Mouse (Mus musculus): ENCODE data around the gene March4. TPM values are rescaled to one million over a fixed set of nuclear protein-coding genes. Genes with fewer than 3 reads are reported as not detected.

March4 gene
- polyA plus RNA-seq, 1 experiment, result not detected

DNA sequence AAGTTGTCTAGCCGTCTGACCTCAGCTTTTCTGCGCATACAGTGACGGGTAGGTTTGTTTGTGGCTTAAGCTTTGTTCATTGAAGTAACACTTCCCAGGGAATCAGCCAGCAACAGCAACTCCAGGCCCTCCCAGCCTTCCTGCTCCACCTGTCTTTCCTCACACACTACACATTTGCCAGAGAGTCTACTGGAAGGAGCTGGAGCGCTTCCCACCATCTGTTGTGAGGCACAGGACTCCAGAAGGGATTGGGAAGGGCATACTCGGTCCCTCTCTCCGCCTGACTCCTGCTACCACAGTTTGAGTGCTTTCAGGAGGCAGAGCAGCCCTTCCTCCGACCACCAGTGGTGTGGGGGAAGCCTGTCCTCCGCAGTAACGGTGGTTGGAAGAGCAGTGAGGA is 136.1 kb downstream of the March4 start:
- no peak for TF ChIP-seq CTCF (IDR thresholded peaks at IDR 0.05; ENCODE audit: insufficient read depth, low read depth, low read length)
- H3K4me3 ChIP-seq (ENCODE audit: insufficient read depth, low read depth, low read length), result no peak overlapping the region
- no peaks in the 10 kb centered on the region for H3K4me1 ChIP-seq (ENCODE audit: control insufficient read depth, insufficient read depth, low read length)
- WGBS, result 90% methylated on average over 9 of the region's 9 CpGs
- H3K27ac ChIP-seq (ENCODE audit: insufficient read depth, low read depth, low read length), result no peak overlapping the region

- H3K27ac ChIP-seq (ENCODE audit: insufficient read depth, low read depth, low read length), result no peak overlapping the region
- WGBS, result 90% methylated on average over 8 of the region's 8 CpGs
- no peaks in the 10 kb centered on the region for H3K4me1 ChIP-seq (ENCODE audit: control insufficient read depth, insufficient read depth, low read length)
- H3K4me3 ChIP-seq (ENCODE audit: insufficient read depth, low read depth, low read length), result no peak overlapping the region
- TF ChIP-seq CTCF (IDR thresholded peaks at IDR 0.05; ENCODE audit: insufficient read depth, low read depth, low read length) (no peak), POLR2A (IDR thresholded peaks at IDR 0.05; ENCODE audit: insufficient read depth, low read depth, low read length) (no peak)
Observed at GRCm38 (mm10) chr1:72399720-72400401, 136.9 kb downstream of the March4 start.

GRCm38 (mm10) chr1:72390420-72390819 is 146.3 kb downstream of the March4 start:
- Histone ChIP-seq H3K4me1 (ENCODE audit: control insufficient read depth, insufficient read depth, low read length) (no peaks in the 10 kb centered on the region), H3K27ac (ENCODE audit: insufficient read depth, low read depth, low read length) (no peak overlapping the region), H3K4me3 (ENCODE audit: insufficient read depth, low read depth, low read length) (no peak overlapping the region)
- WGBS, result 76% methylated on average over 4 of the region's 4 CpGs
- TF ChIP-seq CTCF (IDR thresholded peaks at IDR 0.05; ENCODE audit: insufficient read depth, low read depth, low read length), result no peak
- TF ChIP-seq POLR2A (IDR thresholded peaks at IDR 0.05; ENCODE audit: insufficient read depth, low read depth, low read length), result no peak

DNA sequence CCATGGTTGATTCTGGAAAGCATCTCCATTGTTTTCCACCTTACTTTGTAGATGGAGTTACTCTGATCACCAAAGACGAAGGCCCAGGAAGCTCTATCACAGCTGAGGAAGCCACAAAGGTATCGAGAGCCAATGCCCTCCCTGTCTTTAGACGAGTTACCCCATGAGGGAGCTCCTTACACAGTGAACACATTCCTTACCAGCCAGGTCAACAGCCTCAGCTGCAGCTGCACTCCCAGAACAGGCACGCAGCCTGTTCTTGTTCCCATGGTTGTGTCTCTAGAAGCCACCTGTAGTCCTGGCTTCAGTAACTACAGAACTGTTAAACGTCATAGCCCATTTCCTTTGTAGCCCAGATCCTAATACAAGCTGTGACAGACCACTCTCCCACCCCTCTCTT is 153.1 kb downstream of the March4 start:
- no peak overlapping the region for H3K4me3 ChIP-seq (ENCODE audit: insufficient read depth, low read depth, low read length)
- WGBS, result 56% methylated on average over 5 of the region's 5 CpGs

DNA sequence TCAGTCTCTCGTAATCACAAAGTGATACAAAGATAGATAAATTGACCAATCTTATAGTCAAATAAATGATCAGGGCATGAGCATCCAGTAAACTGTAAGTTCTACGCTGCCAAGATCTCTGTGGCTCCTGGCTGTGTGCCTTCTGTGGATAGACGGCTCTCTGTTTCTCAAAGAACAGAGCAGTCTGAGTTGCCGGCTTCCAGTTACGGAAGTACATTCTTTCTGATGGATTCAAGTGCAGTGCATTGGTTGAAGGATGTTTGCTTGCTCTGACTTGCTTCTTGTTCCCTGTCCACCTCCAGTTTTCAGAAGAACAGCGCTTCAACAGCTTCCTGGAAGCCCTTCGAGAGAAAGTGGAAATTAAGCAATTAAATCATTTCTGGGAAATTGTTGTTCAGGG is 153.7 kb downstream of the March4 start:
- Histone ChIP-seq H3K4me1 (ENCODE audit: control insufficient read depth, insufficient read depth, low read length) (no peaks in the 10 kb centered on the region), H3K4me3 (ENCODE audit: insufficient read depth, low read depth, low read length) (no peak overlapping the region), H3K27ac (ENCODE audit: insufficient read depth, low read depth, low read length) (no peak overlapping the region)
- 75% methylated on average over 7 of the region's 7 CpGs for WGBS
- TF ChIP-seq CTCF (IDR thresholded peaks at IDR 0.05; ENCODE audit: insufficient read depth, low read depth, low read length) (no peak), POLR2A (IDR thresholded peaks at IDR 0.05; ENCODE audit: insufficient read depth, low read depth, low read length) (no peak)

More for the DNA sequence above, 153.1 kb downstream of the March4 start:
- H3K27ac ChIP-seq (ENCODE audit: insufficient read depth, low read depth, low read length), result no peak overlapping the region
- TF ChIP-seq CTCF (IDR thresholded peaks at IDR 0.05; ENCODE audit: insufficient read depth, low read depth, low read length), result no peak
- no peak for TF ChIP-seq POLR2A (IDR thresholded peaks at IDR 0.05; ENCODE audit: insufficient read depth, low read depth, low read length)
- no peaks in the 10 kb centered on the region for H3K4me1 ChIP-seq (ENCODE audit: control insufficient read depth, insufficient read depth, low read length)

- H3K4me3 ChIP-seq (ENCODE audit: insufficient read depth, low read depth, low read length), result no peak overlapping the region
- no peaks in the 10 kb centered on the region for H3K4me1 ChIP-seq (ENCODE audit: control insufficient read depth, insufficient read depth, low read length)
- WGBS, result 99% methylated on average over 3 of the region's 3 CpGs
- no peak overlapping the region for H3K27ac ChIP-seq (ENCODE audit: insufficient read depth, low read depth, low read length)
- TF ChIP-seq POLR2A (IDR thresholded peaks at IDR 0.05; ENCODE audit: insufficient read depth, low read depth, low read length) (no peak), CTCF (IDR thresholded peaks at IDR 0.05; ENCODE audit: insufficient read depth, low read depth, low read length) (no peak)
Observed at GRCm38 (mm10) chr1:72380544-72380943, 156.2 kb downstream of the March4 start.

- TF ChIP-seq POLR2A (IDR thresholded peaks at IDR 0.05; ENCODE audit: insufficient read depth, low read depth, low read length) (no peak), CTCF (IDR thresholded peaks at IDR 0.05; ENCODE audit: insufficient read depth, low read depth, low read length) (no peak)
- no peaks in the 10 kb centered on the region for H3K4me1 ChIP-seq (ENCODE audit: control insufficient read depth, insufficient read depth, low read length)
- no peak overlapping the region for H3K4me3 ChIP-seq (ENCODE audit: insufficient read depth, low read depth, low read length)
- no peak overlapping the region for H3K27ac ChIP-seq (ENCODE audit: insufficient read depth, low read depth, low read length)
- WGBS, result 67% methylated on average over 11 of the region's 11 CpGs
Observed at GRCm38 (mm10) chr1:72379752-72380353, 156.9 kb downstream of the March4 start.

- Histone ChIP-seq H3K27ac (ENCODE audit: insufficient read depth, low read depth, low read length) (no peak overlapping the region), H3K4me1 (ENCODE audit: control insufficient read depth, insufficient read depth, low read length) (no peaks in the 10 kb centered on the region), H3K4me3 (ENCODE audit: insufficient read depth, low read depth, low read length) (no peak overlapping the region)
- no peak for TF ChIP-seq CTCF (IDR thresholded peaks at IDR 0.05; ENCODE audit: insufficient read depth, low read depth, low read length)
- no peak for TF ChIP-seq POLR2A (IDR thresholded peaks at IDR 0.05; ENCODE audit: insufficient read depth, low read depth, low read length)
- 83% methylated on average over 4 of the region's 4 CpGs for WGBS
Observed at GRCm38 (mm10) chr1:72378151-72378550, 158.6 kb downstream of the March4 start.

Other genes with a start within 250 kb of the March4 start
- gene Xrcc5, start 229.5 kb downstream of the March4 start, polyA plus RNA-seq (2012; ENCODE audit: insufficient read depth, insufficient read length, low replicate concordance, missing spikeins), result not detected in 2 replicates
- gene Smarcal1, start 46.3 kb upstream of the March4 start, polyA plus RNA-seq (2012; ENCODE audit: insufficient read depth, insufficient read length, low replicate concordance, missing spikeins), result not detected in 2 replicates
- gene Ankar, start 163.6 kb upstream of the March4 start, polyA plus RNA-seq (2012; ENCODE audit: insufficient read depth, insufficient read length, low replicate concordance, missing spikeins), result not detected in 2 replicates
- gene Rpl37a, start 174.4 kb upstream of the March4 start, polyA plus RNA-seq (2012; ENCODE audit: insufficient read depth, insufficient read length, low replicate concordance, missing spikeins), result not detected in 2 replicates

All from olfactory bulb, adult 2 months (tissue).